Mouse (Mus musculus) limb, embryonic 14.5 days (tissue): ENCODE measurements at regions not wholly inside any gene's neighbourhood (a gene's known extent, or its start where the extent isn't known, plus 50 kb on each side); places are given as distances from the start of the nearest gene placed in this dataset.
"Not testable (repeated sequence)": the region's sequence is repeated elsewhere in the genome, so short reads cannot be mapped to it uniquely, and the experiment has no call there.

Experiments
- ATAC-seq: fragments of 200-750 bp; cut with Nextera tagmentation; 2 replicates; pipeline ENCODE4 v1.8.0; 2017; ENCODE audit warnings: low read depth, moderate number of reproducible peaks, moderate TSS enrichment; ENCODE audit not compliant: low FRiP score
- DNase-seq: peaks from one replicate; pipeline ENCODE4 v3.0.0-alpha.2; 2015; ENCODE audit warnings: low spot score
- H3K27ac ChIP-seq: fragments of 300-500 bp; sonication (generic); replicated peaks from 2 replicates; pipeline ENCODE4 v1.5.1; 2014; ENCODE audit warnings: low read depth, mild to moderate bottlenecking, low read length, moderate library complexity, mixed read lengths
- H3K27me3 ChIP-seq: fragments of 300-500 bp; sonication (generic); 2 replicates; pipeline ENCODE4 v1.6.1; 2014; ENCODE audit warnings: low read length, mixed read lengths; ENCODE audit not compliant: control insufficient read depth, insufficient read depth
- H3K36me3 ChIP-seq: fragments of 300-500 bp; sonication (generic); 2 replicates; pipeline ENCODE4 v1.6.1; 2014; ENCODE audit warnings: mild to moderate bottlenecking, low read length, moderate library complexity, mixed read lengths; ENCODE audit not compliant: control insufficient read depth, insufficient read depth
- H3K4me1 ChIP-seq: fragments of 300-500 bp; sonication (generic); 2 replicates; pipeline ENCODE4 v1.6.1; 2014; ENCODE audit warnings: antibody characterized with exemption, low read length, mixed read lengths; ENCODE audit not compliant: control insufficient read depth, insufficient read depth
- H3K4me2 ChIP-seq: fragments of 300-500 bp; sonication (generic); replicated peaks from 2 replicates; pipeline ENCODE4 v1.6.1; 2014; ENCODE audit warnings: low read depth, mild to moderate bottlenecking, low read length, moderate library complexity; ENCODE audit not compliant: severe bottlenecking
- H3K4me3 ChIP-seq: fragments of 300-500 bp; sonication (generic); replicated peaks from 2 replicates; pipeline ENCODE4 v1.5.1; 2014; ENCODE audit warnings: low read length
- H3K9ac ChIP-seq: fragments of 300-500 bp; sonication (generic); 2 replicates; pipeline ENCODE4 v1.6.1; 2014; ENCODE audit warnings: mild to moderate bottlenecking, low read depth, low read length, moderate library complexity; ENCODE audit not compliant: severe bottlenecking
- H3K9me3 ChIP-seq: fragments of 300-500 bp; sonication (generic); 2 replicates; pipeline ENCODE4 v1.6.1; 2016; ENCODE audit warnings: low read length; ENCODE audit not compliant: control insufficient read depth
- POLR2A ChIP-seq: fragments of 200-500 bp; IDR thresholded peaks from 2 replicates; pipeline ENCODE4 v1.8.0; 2012; ENCODE audit warnings: inconsistent platforms, mild to moderate bottlenecking, moderate library complexity, borderline replicate concordance; ENCODE audit not compliant: insufficient read depth, insufficient read length; ENCODE audit errors: extremely low read depth
- WGBS: fragments of 180-500 bp; shearing (Covaris S2); extraction: QIAGEN DNeasy Blood & Tissue Kit; methylation state at CpG from one replicate; pipeline ENCODE4 v1.1.7; 2014; 5-methylcytosine and 5-hydroxymethylcytosine counted together

DNA sequence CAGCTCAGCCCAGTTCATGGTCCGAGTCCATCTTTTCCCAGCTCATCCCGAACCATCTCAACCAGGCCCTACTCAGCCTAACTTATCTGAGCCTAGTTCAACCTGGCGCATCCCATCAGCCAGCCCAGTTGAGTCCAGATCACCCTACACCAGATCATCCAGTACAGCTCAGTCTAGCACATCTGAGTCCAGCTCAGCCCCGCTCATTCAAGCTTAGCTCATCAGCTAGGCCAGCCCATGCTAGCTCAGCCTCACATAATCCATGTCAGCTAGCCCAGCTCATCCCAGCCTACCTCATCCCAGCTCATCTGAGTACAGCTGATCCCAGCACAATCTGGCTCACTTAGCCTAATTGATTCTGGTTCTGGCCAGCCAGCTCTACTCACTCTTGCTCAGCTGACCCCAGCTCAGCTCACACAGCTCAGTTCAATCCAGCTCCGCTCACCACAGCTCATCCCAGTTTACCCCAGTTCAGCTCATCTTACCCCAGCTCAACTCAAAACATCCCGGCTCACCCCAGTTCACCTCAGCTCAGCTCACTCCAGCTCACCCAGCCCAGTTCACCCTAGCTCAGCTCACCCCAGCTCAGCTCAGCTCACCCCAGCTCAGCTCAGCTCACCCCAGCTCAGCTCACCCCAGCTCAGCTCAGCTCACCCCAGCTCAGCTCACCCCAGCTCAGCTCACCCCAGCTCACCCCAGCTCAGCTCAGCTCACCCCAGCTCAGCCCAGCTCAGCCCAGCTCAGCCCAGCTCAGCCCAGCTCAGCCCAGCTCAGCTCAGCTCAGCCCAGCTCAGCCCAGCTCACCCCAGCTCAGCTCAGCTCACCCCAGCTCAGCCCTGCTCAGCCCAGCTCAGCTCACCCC, 65.3 kb upstream of the Adam6b start:
- Histone ChIP-seq H3K27ac (no peak overlapping the region), H3K4me3 (no peak overlapping the region), H3K9ac (no peak overlapping the region), H3K36me3 (no peaks in the 10 kb centered on the region), H3K9me3 (no peaks in the 10 kb centered on the region), H3K4me1 (no peaks in the 10 kb centered on the region), H3K27me3 (no peaks in the 10 kb centered on the region), H3K4me2 (no peak overlapping the region)
- ATAC-seq, result no peak
- no peak for DNase-seq
- 89% methylated on average over 6 of the region's 6 CpGs for WGBS
- no peak for TF ChIP-seq POLR2A

DNA sequence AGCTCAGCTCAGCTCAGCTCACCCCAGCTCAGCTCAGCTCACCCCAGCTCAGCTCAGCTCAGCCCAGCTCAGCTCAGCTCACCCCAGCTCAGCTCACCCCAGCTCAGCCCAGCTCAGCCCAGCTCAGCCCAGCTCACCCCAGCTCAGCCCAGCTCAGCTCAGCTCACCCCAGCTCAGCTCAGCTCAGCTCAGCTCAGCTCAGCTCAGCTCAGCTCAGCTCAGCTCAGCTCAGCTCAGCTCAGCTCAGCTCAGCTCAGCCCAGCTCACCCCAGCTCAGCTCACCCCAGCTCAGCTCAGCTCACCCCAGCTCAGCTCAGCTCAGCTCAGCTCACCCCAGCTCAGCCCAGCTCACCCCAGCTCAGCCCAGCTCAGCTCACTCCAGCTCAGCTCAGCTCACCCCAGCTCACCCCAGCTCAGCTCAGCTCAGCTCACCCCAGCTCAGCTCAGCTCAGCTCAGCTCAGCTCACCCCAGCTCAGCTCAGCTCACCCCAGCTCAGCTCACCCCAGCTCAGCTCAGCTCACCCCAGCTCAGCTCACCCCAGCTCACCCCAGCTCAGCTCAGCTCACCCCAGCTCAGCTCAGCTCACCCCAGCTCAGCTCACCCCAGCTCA, 64.6 kb upstream of the Adam6b start:
- H3K4me2 ChIP-seq, H3K9ac ChIP-seq, H3K9me3 ChIP-seq, H3K27me3 ChIP-seq, DNase-seq, H3K4me3 ChIP-seq, H3K27ac ChIP-seq, ATAC-seq, H3K36me3 ChIP-seq, H3K4me1 ChIP-seq: not testable (repeated sequence)

DNA sequence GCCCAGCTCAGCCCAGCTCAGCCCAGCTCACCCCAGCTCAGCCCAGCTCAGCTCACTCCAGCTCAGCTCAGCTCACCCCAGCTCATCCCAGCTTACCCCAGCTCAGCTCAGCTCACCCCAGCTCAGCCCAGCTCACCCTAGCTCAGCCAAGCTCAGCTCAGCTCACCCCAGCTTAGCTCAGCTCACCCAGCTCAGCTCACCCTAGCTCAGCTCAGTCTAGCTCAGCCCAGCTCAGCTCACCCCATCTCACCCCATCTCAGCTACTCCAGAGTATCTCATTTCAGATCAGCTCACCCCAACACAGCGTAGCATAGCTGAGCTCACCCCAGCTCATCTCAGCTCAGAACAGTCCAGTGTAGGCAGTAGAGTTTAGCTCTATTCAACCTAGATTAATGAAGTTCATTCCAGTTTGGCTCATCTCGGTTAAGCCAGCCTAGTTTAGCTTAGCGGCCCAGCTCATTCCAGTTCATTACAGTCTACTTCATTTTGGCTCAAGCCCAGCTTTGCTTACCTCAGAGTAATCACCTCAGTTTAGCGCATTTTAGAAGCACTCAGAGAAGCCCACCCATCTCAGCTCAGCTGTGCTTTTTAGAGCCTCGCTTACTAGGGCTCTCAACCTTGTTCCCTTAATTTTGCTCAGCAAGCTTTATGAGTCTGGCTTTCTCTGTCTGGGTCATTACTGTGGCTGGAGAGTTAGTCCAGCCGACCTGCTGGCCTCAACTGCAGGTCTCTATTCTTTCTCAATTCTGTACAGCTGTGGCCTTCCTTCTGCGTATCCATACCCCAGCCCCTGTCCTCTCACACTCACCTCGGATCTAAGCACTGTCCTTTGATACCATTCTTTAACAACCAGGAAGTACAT, 63.9 kb upstream of the Adam6b start:
- Histone ChIP-seq H3K27me3 (no peaks in the 10 kb centered on the region), H3K36me3 (no peaks in the 10 kb centered on the region), H3K9ac (no peak overlapping the region), H3K4me1 (no peaks in the 10 kb centered on the region), H3K27ac (no peak overlapping the region), H3K4me2 (no peak overlapping the region), H3K4me3 (no peak overlapping the region), H3K9me3 (no peaks in the 10 kb centered on the region)
- DNase-seq (no peak), ATAC-seq (no peak)
- no peak for TF ChIP-seq POLR2A
- whole genome bisulfite sequencing, result 64% methylated on average over 8 of the region's 8 CpGs

DNA sequence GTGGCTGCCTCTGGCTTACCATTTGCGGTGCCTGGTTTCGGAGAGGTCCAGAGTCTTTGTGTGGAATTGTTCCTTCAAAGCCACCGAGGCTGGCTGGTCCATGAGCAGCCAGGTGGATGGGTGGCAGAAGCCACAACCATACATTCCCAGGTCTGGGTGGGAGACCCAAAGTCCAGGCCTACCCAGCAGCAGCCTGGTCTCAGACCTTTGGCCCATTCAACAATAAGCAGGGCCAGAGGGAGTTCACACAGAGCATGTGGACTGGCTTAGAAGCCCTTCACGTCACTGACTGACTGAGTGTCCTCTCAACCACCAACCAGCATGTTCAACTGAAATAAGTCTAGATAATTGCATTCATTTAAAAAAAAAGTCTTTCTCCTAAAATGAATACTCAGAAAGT, 62.7 kb upstream of the Adam6b start:
- no peaks in the 10 kb centered on the region for H3K36me3 ChIP-seq
- no peak for TF ChIP-seq POLR2A
- no peak for ATAC-seq
- no peak overlapping the region for H3K27ac ChIP-seq
- no peaks in the 10 kb centered on the region for H3K9me3 ChIP-seq
- no peak overlapping the region for H3K4me2 ChIP-seq
- H3K4me1 ChIP-seq, result no peaks in the 10 kb centered on the region
- H3K9ac ChIP-seq, result no peak overlapping the region
- H3K4me3 ChIP-seq, result no peak overlapping the region
- no peaks in the 10 kb centered on the region for H3K27me3 ChIP-seq
- no peak for DNase-seq
- WGBS, result 69% methylated on average over 4 of the region's 4 CpGs

DNA sequence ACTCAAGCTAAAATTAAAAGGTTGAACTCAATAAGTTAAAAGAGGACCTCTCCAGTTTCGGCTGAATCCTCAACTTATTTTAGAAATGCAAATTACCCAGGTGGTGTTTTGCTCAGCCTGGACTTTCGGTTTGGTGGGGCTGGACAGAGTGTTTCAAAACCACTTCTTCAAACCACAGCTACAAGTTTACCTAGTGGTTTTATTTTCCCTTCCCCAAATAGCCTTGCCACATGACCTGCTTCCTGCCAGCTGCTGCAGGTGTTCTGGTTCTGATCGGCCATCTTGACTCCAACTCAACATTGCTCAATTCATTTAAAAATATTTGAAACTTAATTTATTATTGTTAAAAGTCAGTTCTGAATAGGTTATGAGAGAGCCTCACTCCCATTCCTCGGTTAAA, 62.0 kb upstream of the Adam6b start:
- H3K4me3 ChIP-seq, result no peak overlapping the region
- H3K9me3 ChIP-seq, result no peaks in the 10 kb centered on the region
- no peak overlapping the region for H3K4me2 ChIP-seq
- no peak overlapping the region for H3K27ac ChIP-seq
- H3K27me3 ChIP-seq, result no peaks in the 10 kb centered on the region
- ATAC-seq (no peak), DNase-seq (no peak)
- WGBS, result 77% methylated on average over 4 of the region's 4 CpGs
- TF ChIP-seq POLR2A, result no peak
- no peak overlapping the region for H3K9ac ChIP-seq
- H3K36me3 ChIP-seq, result no peaks in the 10 kb centered on the region
- H3K4me1 ChIP-seq, result no peaks in the 10 kb centered on the region
